Mouse (Mus musculus): Measurements from ENCODE around the gene Perm1. TPM values are rescaled to one million over a fixed set of nuclear protein-coding genes. Genes with fewer than 3 reads are reported as not detected.

The Perm1 gene
- total and polyA plus RNA-seq, 3 experiments: 0.19 to 1.8 TPM; not detected in 1

DNA sequence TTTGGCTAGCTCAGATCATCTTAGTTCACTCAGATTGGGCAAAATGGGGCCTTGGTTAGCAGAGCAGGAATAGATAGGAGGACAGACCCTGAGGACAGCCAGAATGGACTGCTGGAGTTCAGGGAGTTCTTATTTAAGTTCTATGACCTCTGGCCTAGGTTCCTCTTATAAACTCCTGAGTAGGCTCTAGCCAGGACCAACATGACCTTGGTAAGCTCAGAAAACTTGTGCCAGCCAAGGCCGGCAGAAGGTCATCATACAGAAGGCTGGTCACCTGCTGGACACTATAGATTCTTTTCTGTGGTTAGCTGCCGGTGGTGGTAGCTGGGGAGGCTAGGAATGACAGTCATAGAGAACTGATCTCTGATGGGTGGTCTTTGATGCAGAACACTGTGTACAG lies 528 bp downstream of the Perm1 start:
- peaks cover 0 to 4% of the 10 kb centered on the region in 2 experiments; a peak in 2 of 4 replicates for H3K4me1 ChIP-seq (ENCODE audit: control insufficient read depth in 1 of 2, insufficient read depth in 2 of 2, low read length in 2 of 2)
- H3K9me3 ChIP-seq (replicated peaks; ENCODE audit: insufficient read depth, low read length): no peaks in the 10 kb centered on the region
- no peak for DNase-seq (ENCODE audit: low read depth, low spot score)
- H3K27ac ChIP-seq (ENCODE audit: control insufficient read depth, low read depth, low read length): no peak overlapping the region
- no peak for TF ChIP-seq EP300 (IDR thresholded peaks at IDR 0.05; ENCODE audit: low read depth in 1 of 2, low read length in 2 of 2)
- no peak overlapping the region for H3K9ac ChIP-seq (ENCODE audit: control insufficient read depth, low read depth, low read length, poor library complexity, severe bottlenecking)
- no peaks in the 10 kb centered on the region for H3K27me3 ChIP-seq (ENCODE audit: control insufficient read depth in 1 of 2, insufficient read depth in 2 of 2, low read length in 2 of 2)
- no peaks in the 10 kb centered on the region for H3K79me2 ChIP-seq (ENCODE audit: control insufficient read depth, insufficient read depth, low read length, poor library complexity)
- H3K36me3 ChIP-seq (ENCODE audit: control insufficient read depth in 1 of 2, insufficient read depth in 2 of 2, low read length in 2 of 2): no peaks in the 10 kb centered on the region
- no peak overlapping the region for H3K4me3 ChIP-seq (ENCODE audit: control insufficient read depth in 1 of 2, insufficient read depth in 1 of 2, low read depth in 2 of 2, low read length in 2 of 2)

DNA sequence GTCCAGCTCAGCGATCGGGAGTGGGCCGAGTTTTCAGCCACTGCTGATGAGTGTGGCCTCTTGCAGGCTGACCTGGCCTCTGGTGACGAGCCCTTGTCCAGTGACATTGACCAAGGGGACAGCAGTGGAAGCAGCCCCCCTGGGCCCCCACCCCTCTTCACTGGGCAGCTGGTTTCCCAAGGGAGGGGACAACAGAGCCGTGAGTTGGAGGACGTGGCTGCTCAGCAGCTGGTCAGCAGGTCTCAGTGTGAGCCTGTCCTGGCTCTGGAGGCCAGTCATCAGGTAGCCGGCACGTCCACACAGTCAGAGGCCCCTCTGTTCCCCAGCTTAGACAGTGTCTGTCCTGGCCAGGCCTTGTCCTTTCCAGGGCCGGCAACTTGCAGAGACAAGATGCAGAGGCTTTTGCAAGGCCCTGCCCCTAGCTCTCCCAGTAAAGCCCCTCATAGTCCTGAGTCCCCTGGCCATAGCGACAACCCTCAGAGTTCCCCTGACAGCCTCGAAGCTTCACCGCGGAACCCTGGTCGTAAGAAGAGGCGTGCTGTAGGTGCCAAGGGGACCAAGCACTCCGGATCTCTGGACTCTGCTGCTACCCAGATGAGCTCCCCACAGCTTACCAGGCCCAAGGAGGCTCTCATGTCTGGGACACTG lies 1.5 kb downstream of the Perm1 start:
- TF ChIP-seq BHLHE40 (IDR thresholded peaks at IDR 0.05; ENCODE audit: borderline replicate concordance, low read depth, low read length) (no peak), POLR2AphosphoS5 (IDR thresholded peaks at IDR 0.05; ENCODE audit: borderline replicate concordance, low read depth, low read length) (no peak), CTCF (IDR thresholded peaks at IDR 0.05 in 2 of 3, conservative IDR thresholded peaks at IDR 0.05 in 1 of 3; ENCODE audit: control insufficient read depth in 1 of 3, insufficient read depth in 1 of 3, low read depth in 2 of 3, low read length in 3 of 3, poor library complexity in 1 of 3, severe bottlenecking in 1 of 3) (no peak), GABPA (IDR thresholded peaks at IDR 0.05; ENCODE audit: low read depth, low read length) (no peak), USF1 (IDR thresholded peaks at IDR 0.05; ENCODE audit: low read depth, low read length) (no peak), TBP (IDR thresholded peaks at IDR 0.05; ENCODE audit: low read depth, low read length) (no peak)

DNA sequence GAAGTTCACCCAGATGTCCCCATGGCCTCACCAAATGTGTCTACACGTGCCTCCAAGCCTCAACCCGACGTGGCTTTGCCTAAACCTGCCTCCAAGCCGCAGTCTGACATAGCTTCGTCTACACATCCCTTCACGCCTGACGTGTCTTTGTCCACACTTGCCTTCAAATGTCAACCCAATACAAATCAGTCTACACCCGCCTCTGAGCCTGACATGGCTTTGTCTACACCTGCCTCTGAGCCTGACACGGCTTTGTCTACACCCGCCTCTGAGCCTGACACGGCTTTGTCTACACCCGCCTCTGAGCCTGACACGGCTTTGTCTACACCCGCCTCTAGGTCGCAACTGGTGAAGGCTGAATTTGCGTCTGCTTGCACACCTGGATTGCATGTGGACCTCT lies 2.2 kb downstream of the Perm1 start:
- Histone ChIP-seq H3K4me1 (ENCODE audit: control insufficient read depth in 1 of 2, insufficient read depth in 2 of 2, low read length in 2 of 2) (peaks cover 0 to 4% of the 10 kb centered on the region in 2 experiments; a peak in 2 of 4 replicates), H3K9me3 (replicated peaks; ENCODE audit: insufficient read depth, low read length) (no peaks in the 10 kb centered on the region), H3K9ac (ENCODE audit: control insufficient read depth, low read depth, low read length, poor library complexity, severe bottlenecking) (no peak overlapping the region), H3K27ac (ENCODE audit: control insufficient read depth, low read depth, low read length) (no peak overlapping the region), H3K36me3 (ENCODE audit: control insufficient read depth in 1 of 2, insufficient read depth in 2 of 2, low read length in 2 of 2) (no peaks in the 10 kb centered on the region), H3K27me3 (ENCODE audit: control insufficient read depth in 1 of 2, insufficient read depth in 2 of 2, low read length in 2 of 2) (no peaks in the 10 kb centered on the region), H3K4me3 (ENCODE audit: control insufficient read depth in 1 of 2, insufficient read depth in 1 of 2, low read depth in 2 of 2, low read length in 2 of 2) (no peak overlapping the region), H3K79me2 (ENCODE audit: control insufficient read depth, insufficient read depth, low read length, poor library complexity) (no peaks in the 10 kb centered on the region)
- TF ChIP-seq ELF1 (IDR thresholded peaks at IDR 0.05; ENCODE audit: low read depth, low read length) (no peak), GATA1 (IDR thresholded peaks at IDR 0.05; ENCODE audit: low read depth, low read length) (no peak), ZMIZ1 (IDR thresholded peaks at IDR 0.05; ENCODE audit: low read depth, low read length) (no peak), BHLHE40 (IDR thresholded peaks at IDR 0.05; ENCODE audit: borderline replicate concordance, low read depth, low read length) (no peak), ZC3H11A (IDR thresholded peaks at IDR 0.05; ENCODE audit: low read depth, low read length) (no peak)
- DNase-seq (ENCODE audit: low read depth, low spot score): no peak

More for the DNA sequence above, 1.5 kb downstream of the Perm1 start:
- Histone ChIP-seq H3K36me3 (ENCODE audit: control insufficient read depth in 1 of 2, insufficient read depth in 2 of 2, low read length in 2 of 2) (no peaks in the 10 kb centered on the region), H3K4me3 (ENCODE audit: control insufficient read depth in 1 of 2, insufficient read depth in 1 of 2, low read depth in 2 of 2, low read length in 2 of 2) (no peak overlapping the region), H3K9me3 (replicated peaks; ENCODE audit: insufficient read depth, low read length) (no peaks in the 10 kb centered on the region), H3K79me2 (ENCODE audit: control insufficient read depth, insufficient read depth, low read length, poor library complexity) (no peaks in the 10 kb centered on the region), H3K9ac (ENCODE audit: control insufficient read depth, low read depth, low read length, poor library complexity, severe bottlenecking) (no peak overlapping the region), H3K4me1 (ENCODE audit: control insufficient read depth in 1 of 2, insufficient read depth in 2 of 2, low read length in 2 of 2) (peaks cover 0 to 4% of the 10 kb centered on the region in 2 experiments; a peak in 2 of 4 replicates), H3K27me3 (ENCODE audit: control insufficient read depth in 1 of 2, insufficient read depth in 2 of 2, low read length in 2 of 2) (no peaks in the 10 kb centered on the region), H3K27ac (ENCODE audit: control insufficient read depth, low read depth, low read length) (no peak overlapping the region)
- DNase-seq (ENCODE audit: low read depth, low spot score): no peak

Data from MEL (cell line).